Mouse (Mus musculus) hindbrain, embryonic 11.5 days (tissue): Measurements from ENCODE around the gene R3hcc1l. TPM values are rescaled to one million over a fixed set of nuclear protein-coding genes. Genes with fewer than 3 reads are reported as not detected.

Experiments
- ATAC-seq: fragments of 200-750 bp; cut with Nextera tagmentation; 2 replicates; pipeline ENCODE4 v1.8.0; 2017; ENCODE audit warnings: mild to moderate bottlenecking, moderate TSS enrichment, moderate library complexity; ENCODE audit not compliant: low FRiP score
- DNase-seq: peaks from one replicate; pipeline ENCODE4 v3.0.0-alpha.2; 2015; ENCODE audit warnings: low spot score
- H3K27ac ChIP-seq: fragments of 300-500 bp; sonication (generic); 2 replicates; pipeline ENCODE4 v1.5.1; 2014; ENCODE audit warnings: mild to moderate bottlenecking, low read depth, low read length
- H3K27me3 ChIP-seq: fragments of 300-500 bp; sonication (generic); 2 replicates; pipeline ENCODE4 v1.6.1; 2014; ENCODE audit warnings: mild to moderate bottlenecking, low read length, moderate library complexity, mixed read lengths; ENCODE audit not compliant: control insufficient read depth, insufficient read depth
- H3K36me3 ChIP-seq: fragments of 300-500 bp; sonication (generic); 2 replicates; pipeline ENCODE4 v1.6.1; 2014; ENCODE audit warnings: mild to moderate bottlenecking, low read length, moderate library complexity, mixed read lengths; ENCODE audit not compliant: control insufficient read depth, insufficient read depth
- H3K4me1 ChIP-seq: fragments of 300-500 bp; sonication (generic); replicated peaks from 2 replicates; pipeline ENCODE4 v1.6.1; 2014; ENCODE audit warnings: low read length, mixed read lengths; ENCODE audit not compliant: control insufficient read depth, insufficient read depth
- H3K4me2 ChIP-seq: fragments of 300-500 bp; sonication (generic); replicated peaks from 2 replicates; pipeline ENCODE4 v1.6.1; 2014; ENCODE audit warnings: mild to moderate bottlenecking, low read depth, low read length
- H3K4me3 ChIP-seq: fragments of 300-500 bp; sonication (generic); 2 replicates; pipeline ENCODE4 v1.5.1; 2014; ENCODE audit warnings: low read depth, low read length
- H3K9ac ChIP-seq: fragments of 300-500 bp; sonication (generic); 2 replicates; pipeline ENCODE4 v1.6.1; 2014; ENCODE audit warnings: low read depth, low read length
- H3K9me3 ChIP-seq: fragments of 300-500 bp; sonication (generic); 2 replicates; pipeline ENCODE4 v1.6.1; 2016; ENCODE audit warnings: low read length; ENCODE audit not compliant: control insufficient read depth
- WGBS: fragments of 180-500 bp; shearing (Covaris S2); extraction: QIAGEN DNeasy Blood & Tissue Kit; methylation state at CpG from one replicate; pipeline ENCODE4 v1.1.7; 2014; 5-methylcytosine and 5-hydroxymethylcytosine counted together
- polyA plus RNA-seq: library from polyadenylated mRNA; unstranded; fragments of >200 nt; fragmentation: Nextera tagmentation; extraction: Ambion mirVana; gene quantifications from 2 replicates; pipeline ENCODE4 v1.2.1, GENCODE M21; 2014

R3hcc1l gene
- polyA plus RNA-seq, 1 experiment from 2014 or later, result 23.4 TPM

DNA sequence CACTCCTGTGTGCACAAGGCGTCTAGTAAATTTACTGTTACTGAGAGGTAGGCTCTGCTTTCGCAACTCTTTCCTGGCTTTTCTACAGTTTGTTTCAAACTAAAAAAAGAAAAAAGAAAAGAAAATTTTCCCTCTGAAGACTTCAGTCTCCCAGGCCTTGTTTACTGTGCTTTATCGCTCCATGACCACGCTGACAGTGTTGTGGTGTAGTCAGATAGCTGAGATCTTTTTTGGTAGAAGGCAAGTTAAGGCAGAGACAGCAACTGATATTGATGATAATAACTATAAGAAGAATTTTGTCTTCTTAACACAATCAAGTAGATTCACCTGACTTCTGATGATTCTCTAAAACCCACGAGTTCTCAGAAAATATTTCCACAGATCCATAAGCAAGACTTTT is 65.1 kb downstream of the R3hcc1l start:
- DNase-seq (no peak), ATAC-seq (no peak)
- H3K27ac ChIP-seq, result no peak overlapping the region
- no peak overlapping the region for H3K4me3 ChIP-seq
- no peaks in the 10 kb centered on the region for H3K9me3 ChIP-seq
- H3K4me2 ChIP-seq, result no peak overlapping the region
- no peaks in the 10 kb centered on the region for H3K27me3 ChIP-seq
- no peak overlapping the region for H3K9ac ChIP-seq
- no peaks in the 10 kb centered on the region for H3K36me3 ChIP-seq
- no peaks in the 10 kb centered on the region for H3K4me1 ChIP-seq
- 96% methylated on average over 5 of the region's 5 CpGs for WGBS

DNA sequence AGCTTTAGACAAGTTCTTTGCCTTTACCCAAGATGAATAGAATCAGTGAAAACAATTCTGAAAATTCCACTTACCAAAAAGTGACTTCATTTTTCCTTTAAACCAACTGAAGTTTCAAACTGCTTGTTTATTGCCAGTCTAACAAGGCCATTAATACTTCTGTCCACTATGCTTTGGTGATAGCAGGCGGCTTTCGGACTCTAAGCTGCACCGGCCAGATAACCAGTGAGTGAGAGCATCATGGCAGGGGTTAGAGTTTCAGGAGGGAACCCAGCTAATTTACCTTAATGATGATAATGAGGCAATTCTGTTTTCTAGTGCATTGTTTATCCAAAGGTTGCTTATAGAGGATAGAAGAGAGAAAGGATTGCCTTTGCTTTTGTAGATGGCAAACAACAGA is 65.6 kb downstream of the R3hcc1l start:
- Histone ChIP-seq H3K4me3 (no peak overlapping the region), H3K4me2 (no peak overlapping the region), H3K27me3 (no peaks in the 10 kb centered on the region), H3K27ac (no peak overlapping the region), H3K9ac (no peak overlapping the region), H3K36me3 (no peaks in the 10 kb centered on the region), H3K9me3 (no peaks in the 10 kb centered on the region), H3K4me1 (no peaks in the 10 kb centered on the region)
- DNase-seq (no peak), ATAC-seq (no peak)
- 98% methylated on average over 3 of the region's 3 CpGs for WGBS

DNA sequence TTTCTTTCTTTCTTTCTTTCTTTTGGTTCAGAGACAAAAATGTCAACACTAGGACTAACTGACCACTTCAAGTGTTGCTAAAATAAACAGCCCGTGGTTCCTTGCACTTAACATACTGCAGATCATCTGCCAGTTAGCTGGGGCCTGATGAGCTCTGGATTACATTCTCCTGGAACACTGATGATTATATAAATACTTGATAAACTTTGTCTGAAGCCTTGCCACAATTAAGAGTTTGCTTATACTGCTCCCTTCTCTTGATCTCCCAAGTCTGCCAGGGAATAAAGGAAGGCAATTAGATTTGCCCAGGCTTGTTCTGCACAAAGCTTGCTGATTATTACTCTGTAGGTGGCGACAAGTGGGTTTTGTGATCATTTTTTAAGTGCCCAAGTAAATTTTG is 69.1 kb downstream of the R3hcc1l start:
- ATAC-seq, result no peak
- H3K9ac ChIP-seq, result no peak overlapping the region
- no peaks in the 10 kb centered on the region for H3K27me3 ChIP-seq
- no peaks in the 10 kb centered on the region for H3K9me3 ChIP-seq
- 77% methylated on average over 2 of the region's 2 CpGs for WGBS
- no peak overlapping the region for H3K27ac ChIP-seq
- H3K4me1 ChIP-seq, result no peaks in the 10 kb centered on the region
- H3K4me2 ChIP-seq, result no peak overlapping the region
- H3K4me3 ChIP-seq, result no peak overlapping the region
- no peaks in the 10 kb centered on the region for H3K36me3 ChIP-seq
- DNase-seq, result no peak

DNA sequence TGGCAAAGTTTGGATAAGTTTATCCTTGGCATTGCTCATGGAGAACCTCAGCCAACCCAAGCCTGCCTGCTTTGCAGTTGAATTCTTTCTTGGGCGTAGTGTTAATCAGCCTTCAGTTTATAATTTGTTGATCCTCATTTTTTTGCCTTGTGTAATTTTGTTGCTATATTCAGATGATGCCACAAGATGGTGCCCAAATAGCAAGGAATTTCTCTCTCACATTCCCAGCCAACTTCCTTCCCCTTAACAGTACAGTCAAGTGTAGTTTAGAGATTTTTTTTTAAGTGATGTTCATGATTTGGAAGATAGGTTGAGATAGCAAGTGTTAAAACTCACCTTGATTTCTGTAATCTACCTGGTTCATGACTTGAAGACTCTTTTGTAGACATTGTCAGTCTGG is 70.7 kb downstream of the R3hcc1l start:
- 77% methylated on average over 1 of the region's 1 CpGs for WGBS
- H3K4me2 ChIP-seq, result no peak overlapping the region
- no peak overlapping the region for H3K4me3 ChIP-seq
- H3K9me3 ChIP-seq, result no peaks in the 10 kb centered on the region
- no peaks in the 10 kb centered on the region for H3K27me3 ChIP-seq
- ATAC-seq, result no peak
- no peaks in the 10 kb centered on the region for H3K36me3 ChIP-seq
- no peaks in the 10 kb centered on the region for H3K4me1 ChIP-seq
- H3K9ac ChIP-seq, result no peak overlapping the region
- no peak for DNase-seq
- H3K27ac ChIP-seq, result no peak overlapping the region

DNA sequence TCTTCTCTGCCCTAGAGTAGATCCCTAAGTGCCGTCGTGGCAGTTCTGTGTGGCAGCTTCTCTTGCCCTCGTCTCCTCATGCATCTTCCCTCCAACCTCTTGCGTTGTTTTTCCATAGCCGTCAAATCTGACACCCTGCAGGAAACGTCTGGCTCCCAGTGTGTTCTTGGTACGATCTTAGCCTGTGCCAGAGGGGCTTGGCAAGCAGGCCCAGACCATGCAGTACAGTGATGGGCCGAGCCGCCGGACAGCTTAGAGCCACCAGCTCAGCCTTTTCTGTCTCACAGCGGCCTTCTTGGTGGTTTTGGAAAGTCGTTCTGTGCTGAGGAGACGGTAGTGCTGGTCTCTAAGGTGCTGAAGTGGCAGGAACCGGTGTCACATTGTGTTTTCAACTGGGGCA is 73.0 kb downstream of the R3hcc1l start:
- no peak overlapping the region for H3K9ac ChIP-seq
- H3K4me1 ChIP-seq, result no peaks in the 10 kb centered on the region
- no peaks in the 10 kb centered on the region for H3K27me3 ChIP-seq
- 54% methylated on average over 14 of the region's 14 CpGs for WGBS
- no peak overlapping the region for H3K27ac ChIP-seq
- DNase-seq (no peak), ATAC-seq (no peak)
- H3K36me3 ChIP-seq, result no peaks in the 10 kb centered on the region
- H3K9me3 ChIP-seq, result no peaks in the 10 kb centered on the region
- no peak overlapping the region for H3K4me3 ChIP-seq
- H3K4me2 ChIP-seq, result no peak overlapping the region

DNA sequence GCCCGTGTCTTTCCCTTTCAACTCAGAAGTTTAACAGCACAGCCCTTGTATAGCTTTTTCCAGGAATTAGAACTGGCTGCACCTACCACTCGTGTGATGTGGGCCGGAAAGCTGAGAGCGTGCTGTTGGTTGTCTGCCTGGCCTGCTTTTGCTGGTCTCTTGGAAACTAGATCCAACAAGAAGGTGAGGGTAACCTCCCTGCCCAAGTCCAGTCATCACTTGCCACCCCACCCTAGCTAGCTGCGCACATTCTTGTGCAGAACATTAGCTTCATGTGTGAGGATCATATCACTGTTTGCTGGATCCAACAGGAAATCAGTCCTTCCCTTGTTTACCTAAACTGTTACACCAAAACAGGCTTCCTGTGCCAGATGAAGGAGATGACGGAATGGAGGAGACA is 74.9 kb downstream of the R3hcc1l start:
- H3K36me3 ChIP-seq, result no peaks in the 10 kb centered on the region
- WGBS, result 94% methylated on average over 6 of the region's 6 CpGs
- H3K4me1 ChIP-seq, result no peaks in the 10 kb centered on the region
- ATAC-seq (no peak), DNase-seq (no peak)
- no peaks in the 10 kb centered on the region for H3K9me3 ChIP-seq
- H3K27ac ChIP-seq, result no peak overlapping the region
- H3K4me2 ChIP-seq, result no peak overlapping the region
- no peak overlapping the region for H3K9ac ChIP-seq
- H3K4me3 ChIP-seq, result no peak overlapping the region
- H3K27me3 ChIP-seq, result no peaks in the 10 kb centered on the region

DNA sequence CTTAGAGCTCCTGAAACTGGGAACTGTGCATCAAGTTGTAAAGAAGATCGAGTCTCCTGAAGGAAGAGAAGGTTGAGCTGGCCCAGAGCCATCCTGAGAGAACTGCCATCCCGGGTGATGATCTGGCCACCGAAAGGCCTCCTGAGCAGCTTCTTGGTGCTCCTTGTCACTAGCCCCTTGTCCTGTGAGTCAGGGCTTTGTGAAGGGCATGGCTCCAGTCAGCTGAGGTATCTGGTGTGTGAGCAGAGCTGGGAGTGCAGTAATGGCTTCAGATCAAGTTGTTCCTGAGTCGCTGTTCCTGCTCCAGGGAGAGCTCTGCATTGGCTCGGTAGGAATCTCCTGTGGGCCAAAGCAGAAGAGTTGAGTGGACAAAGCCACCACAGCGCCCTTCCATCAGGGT is 76.5 kb downstream of the R3hcc1l start:
- Histone ChIP-seq H3K36me3 (no peaks in the 10 kb centered on the region), H3K9ac (no peak overlapping the region), H3K27ac (no peak overlapping the region), H3K27me3 (no peaks in the 10 kb centered on the region), H3K4me1 (no peaks in the 10 kb centered on the region), H3K4me3 (no peak overlapping the region), H3K4me2 (no peak overlapping the region), H3K9me3 (no peaks in the 10 kb centered on the region)
- DNase-seq (no peak), ATAC-seq (no peak)
- 91% methylated on average over 6 of the region's 6 CpGs for WGBS

DNA sequence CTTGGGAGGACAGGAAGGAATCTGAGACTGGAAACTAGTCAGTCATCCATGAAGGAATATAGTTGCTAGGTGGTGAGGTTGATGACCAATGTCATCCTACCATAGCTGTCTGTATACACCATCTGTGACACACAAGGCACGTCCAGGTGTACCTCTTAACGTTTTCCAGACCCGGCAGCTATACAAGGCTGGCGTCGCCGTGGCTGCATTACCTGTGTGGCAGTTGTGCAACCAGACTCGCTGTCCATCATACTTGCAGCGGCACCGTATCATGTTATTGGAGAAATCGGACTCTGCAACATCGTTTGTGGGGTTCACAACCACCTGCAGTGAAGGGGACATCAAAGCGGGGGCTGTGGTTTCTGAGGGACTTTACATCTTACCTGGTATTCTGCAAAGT is 78.7 kb downstream of the R3hcc1l start:
- no peak for DNase-seq
- WGBS, result 94% methylated on average over 12 of the region's 12 CpGs

DNA sequence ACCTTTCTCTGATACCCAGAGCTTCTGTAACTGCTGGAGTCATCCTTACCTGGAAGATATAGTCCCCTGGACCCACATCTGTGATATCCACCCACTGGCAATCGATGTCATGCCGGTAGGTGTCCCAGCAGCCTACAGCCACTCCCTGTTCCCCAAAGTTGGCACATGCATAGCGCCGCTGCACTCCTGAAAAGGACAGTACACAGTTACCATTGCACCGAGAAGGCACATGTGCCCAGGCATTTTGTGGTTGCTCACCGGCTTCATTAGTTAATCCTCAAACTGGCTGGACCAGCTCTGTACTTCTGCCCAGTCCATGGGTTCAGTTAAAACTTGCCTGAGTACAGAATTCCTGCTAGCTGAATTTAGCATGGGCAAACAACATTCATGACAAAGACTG is 79.3 kb downstream of the R3hcc1l start:
- H3K4me1 ChIP-seq, result no peaks in the 10 kb centered on the region
- no peaks in the 10 kb centered on the region for H3K36me3 ChIP-seq
- H3K27ac ChIP-seq, result no peak overlapping the region
- ATAC-seq, result no peak
- H3K4me2 ChIP-seq, result no peak overlapping the region
- DNase-seq, result no peak
- 97% methylated on average over 6 of the region's 6 CpGs for WGBS
- no peaks in the 10 kb centered on the region for H3K27me3 ChIP-seq
- H3K4me3 ChIP-seq, result no peak overlapping the region
- no peak overlapping the region for H3K9ac ChIP-seq
- no peaks in the 10 kb centered on the region for H3K9me3 ChIP-seq

More for the DNA sequence above, 78.7 kb downstream of the R3hcc1l start:
- Histone ChIP-seq H3K9me3 (no peaks in the 10 kb centered on the region), H3K27ac (no peak overlapping the region), H3K36me3 (no peaks in the 10 kb centered on the region), H3K27me3 (no peaks in the 10 kb centered on the region), H3K4me1 (no peaks in the 10 kb centered on the region), H3K4me2 (no peak overlapping the region), H3K9ac (no peak overlapping the region), H3K4me3 (no peak overlapping the region)
- ATAC-seq, result no peak
